Mouse (Mus musculus) monocyte, adult 5-6 weeks (primary cell): ENCODE measurements around the gene Fam131b. TPM values are rescaled to one million over a fixed set of nuclear protein-coding genes. Genes with fewer than 3 reads are reported as not detected.

ENCODE experiments used
- ATAC-seq: fragments of 153-309, 156-312 bp; replicated peaks from 2 replicates; pipeline ENCODE4 v1.8.0; 2017; ENCODE audit warnings: mild to moderate bottlenecking; ENCODE audit not compliant: low TSS enrichment, insufficient number of reproducible peaks, severe bottlenecking, poor library complexity, low FRiP score
- total RNA-seq: library from RNA; stranded (forward); fragments of 200-1000, 200-491, 200-594 nt; gene quantifications from 3 replicates; pipeline ENCODE4 v1.2.3, GENCODE M21; 2017

Gene Fam131b
- total RNA-seq, 1 experiment from 2014 or later: not detected

- no peak for ATAC-seq
These were observed 33.5 kb upstream of the Fam131b start for GRCm38 (mm10) chr6:42357901-42358300.

GRCm38 (mm10) chr6:42356913-42357312, 32.5 kb upstream of the Fam131b start:
- ATAC-seq: no peak

- ATAC-seq: no peak
These were observed 31.6 kb upstream of the Fam131b start for GRCm38 (mm10) chr6:42355794-42356600.

GRCm38 (mm10) chr6:42355366-42355765, 30.9 kb upstream of the Fam131b start:
- no peak for ATAC-seq

GRCm38 (mm10) chr6:42354076-42355019, 29.9 kb upstream of the Fam131b start:
- 0 out of 2 replicates have a peak, but pooled peaks have one; percentile 3 for ATAC-seq

- ATAC-seq: peak; percentile 46
These were observed 28.7 kb upstream of the Fam131b start for GRCm38 (mm10) chr6:42353180-42353579.

- ATAC-seq: no peak
These were observed 28.0 kb upstream of the Fam131b start for GRCm38 (mm10) chr6:42352486-42352846.

- no peak for ATAC-seq
These were observed 27.5 kb upstream of the Fam131b start for GRCm38 (mm10) chr6:42351776-42352485.

- ATAC-seq: no peak
These were observed 26.7 kb upstream of the Fam131b start for GRCm38 (mm10) chr6:42350968-42351775.

GRCm38 (mm10) chr6:42350021-42350967, 25.9 kb upstream of the Fam131b start:
- no peak for ATAC-seq

GRCm38 (mm10) chr6:42349426-42350020, 25.1 kb upstream of the Fam131b start, which contains the start of gene Zyx:
Gene Zyx, plus strand, starts transcription at chr6:42349630.
- ATAC-seq: peak; percentile 71

GRCm38 (mm10) chr6:42349006-42349425, 24.6 kb upstream of the Fam131b start:
- ATAC-seq: no peak

GRCm38 (mm10) chr6:42348281-42349005, 24.0 kb upstream of the Fam131b start:
- ATAC-seq: no peak

- ATAC-seq: peak; percentile 75
These were observed 19.8 kb upstream of the Fam131b start for GRCm38 (mm10) chr6:42344255-42344654.

GRCm38 (mm10) chr6:42343361-42344120, 19.1 kb upstream of the Fam131b start:
- ATAC-seq: peak; percentile 58; the same call in 1 of the 2 replicates
